Mouse (Mus musculus) embryonic facial prominence, embryonic 14.5 days (tissue): ENCODE measurements around the gene March8. TPM values are rescaled to one million over a fixed set of nuclear protein-coding genes. Genes with fewer than 3 reads are reported as not detected.

Experiments
- ATAC-seq: fragments of 200-750 bp; cut with Nextera tagmentation; 2 replicates; pipeline ENCODE4 v1.8.0; 2017; ENCODE audit warnings: low read depth, moderate number of reproducible peaks, moderate TSS enrichment
- DNase-seq: peaks from one replicate; pipeline ENCODE4 v3.0.0-alpha.2; 2015; ENCODE audit warnings: low spot score
- H3K27ac ChIP-seq: fragments of 300-500 bp; sonication (generic); replicated peaks from 2 replicates; pipeline ENCODE4 v1.5.1; 2014; ENCODE audit warnings: low read depth, mild to moderate bottlenecking, low read length, moderate library complexity
- H3K27me3 ChIP-seq: fragments of 300-500 bp; sonication (generic); replicated peaks from 2 replicates; pipeline ENCODE4 v1.6.1; 2014; ENCODE audit warnings: low read length; ENCODE audit not compliant: control insufficient read depth, insufficient read depth
- H3K36me3 ChIP-seq: fragments of 300-500 bp; sonication (generic); 2 replicates; pipeline ENCODE4 v1.6.1; 2014; ENCODE audit warnings: low read length, mixed read lengths; ENCODE audit not compliant: control insufficient read depth, insufficient read depth
- H3K4me1 ChIP-seq: fragments of 300-500 bp; sonication (generic); 2 replicates; pipeline ENCODE4 v1.6.1; 2014; ENCODE audit warnings: antibody characterized with exemption, low read length; ENCODE audit not compliant: control insufficient read depth, insufficient read depth
- H3K4me2 ChIP-seq: fragments of 300-500 bp; sonication (generic); 2 replicates; pipeline ENCODE4 v1.6.1; 2014; ENCODE audit warnings: low read depth, mild to moderate bottlenecking, low read length, moderate library complexity, mixed read lengths
- H3K4me3 ChIP-seq: fragments of 300-500 bp; sonication (generic); 2 replicates; pipeline ENCODE4 v1.5.1; 2014; ENCODE audit warnings: low read depth, mild to moderate bottlenecking, low read length
- H3K9ac ChIP-seq: fragments of 300-500 bp; sonication (generic); 2 replicates; pipeline ENCODE4 v1.6.1; 2014; ENCODE audit warnings: low read depth, mild to moderate bottlenecking, low read length, moderate library complexity, mixed read lengths
- H3K9me3 ChIP-seq: fragments of 300-500 bp; sonication (generic); 2 replicates; pipeline ENCODE4 v1.6.1; 2016; ENCODE audit warnings: low read length; ENCODE audit not compliant: control insufficient read depth
- WGBS: fragments of 180-500 bp; shearing (Covaris S2); extraction: QIAGEN DNeasy Blood & Tissue Kit; methylation state at CpG from one replicate; pipeline ENCODE4 v1.1.7; 2014; 5-methylcytosine and 5-hydroxymethylcytosine counted together
- polyA plus RNA-seq: library from polyadenylated mRNA; unstranded; fragments of >200 nt; fragmentation: Nextera tagmentation; extraction: Ambion mirVana; gene quantifications from 2 replicates; pipeline ENCODE4 v1.2.1, GENCODE M21; 2014

The March8 gene
- polyA plus RNA-seq, 1 experiment from 2014 or later = 31.8 TPM

GRCm38 (mm10) chr6:116394916-116395648 is 57.3 kb downstream of the March8 start:
- Histone ChIP-seq H3K27me3 (no peaks in the 10 kb centered on the region), H3K4me1 (no peaks in the 10 kb centered on the region), H3K36me3 (no peaks in the 10 kb centered on the region), H3K4me2 (no peak overlapping the region), H3K9ac (no peak overlapping the region), H3K27ac (no peak overlapping the region), H3K4me3 (no peak overlapping the region), H3K9me3 (no peaks in the 10 kb centered on the region)
- 60% methylated on average over 2 of the region's 2 CpGs for WGBS
- ATAC-seq = no peak
- no peak for DNase-seq

GRCm38 (mm10) chr6:116397621-116398020 is 59.8 kb downstream of the March8 start:
- Histone ChIP-seq H3K4me2 (no peak overlapping the region), H3K36me3 (peaks cover 8% of the 10 kb centered on the region; the same call in 1 of the 2 replicates), H3K4me3 (no peak overlapping the region), H3K9ac (no peak overlapping the region), H3K4me1 (no peaks in the 10 kb centered on the region), H3K9me3 (no peaks in the 10 kb centered on the region), H3K27ac (no peak overlapping the region), H3K27me3 (no peaks in the 10 kb centered on the region)
- ATAC-seq (no peak), DNase-seq (no peak)
- WGBS = 61% methylated on average over 6 of the region's 6 CpGs

GRCm38 (mm10) chr6:116398136-116398535 is 60.3 kb downstream of the March8 start:
- no peaks in the 10 kb centered on the region for H3K4me1 ChIP-seq
- no peaks in the 10 kb centered on the region for H3K9me3 ChIP-seq
- peaks cover 8% of the 10 kb centered on the region; the same call in 1 of the 2 replicates for H3K36me3 ChIP-seq
- H3K9ac ChIP-seq = no peak overlapping the region
- no peaks in the 10 kb centered on the region for H3K27me3 ChIP-seq
- DNase-seq (no peak), ATAC-seq (no peak)
- no peak overlapping the region for H3K27ac ChIP-seq
- 75% methylated on average over 2 of the region's 2 CpGs for WGBS
- H3K4me2 ChIP-seq = no peak overlapping the region
- H3K4me3 ChIP-seq = no peak overlapping the region

GRCm38 (mm10) chr6:116401746-116402423 is 64.1 kb downstream of the March8 start:
- Histone ChIP-seq H3K9me3 (no peaks in the 10 kb centered on the region), H3K4me1 (no peaks in the 10 kb centered on the region), H3K9ac (no peak overlapping the region), H3K36me3 (peaks cover 9% of the 10 kb centered on the region; the same call in 1 of the 2 replicates), H3K27ac (no peak overlapping the region), H3K27me3 (no peaks in the 10 kb centered on the region), H3K4me3 (no peak overlapping the region), H3K4me2 (no peak overlapping the region)
- 95% methylated on average over 12 of the region's 12 CpGs for WGBS
- DNase-seq = no peak
- no peak for ATAC-seq

- no peak for ATAC-seq
- WGBS = 97% methylated on average over 3 of the region's 3 CpGs
- no peaks in the 10 kb centered on the region for H3K4me1 ChIP-seq
These were observed 64.6 kb downstream of the March8 start for GRCm38 (mm10) chr6:116402426-116402825.

GRCm38 (mm10) chr6:116405243-116405642 is 67.4 kb downstream of the March8 start:
- Histone ChIP-seq H3K9ac (no peak overlapping the region), H3K4me1 (no peaks in the 10 kb centered on the region), H3K4me2 (no peak overlapping the region), H3K36me3 (peaks cover 14% of the 10 kb centered on the region), H3K27ac (no peak overlapping the region), H3K4me3 (no peak overlapping the region), H3K27me3 (no peaks in the 10 kb centered on the region), H3K9me3 (no peaks in the 10 kb centered on the region)
- no peak for DNase-seq
- ATAC-seq = no peak; the same call in 1 of the 2 replicates
- WGBS = 86% methylated on average over 9 of the region's 9 CpGs

More at GRCm38 (mm10) chr6:116402426-116402825, 64.6 kb downstream of the March8 start:
- DNase-seq = no peak
- Histone ChIP-seq H3K27ac (no peak overlapping the region), H3K4me3 (no peak overlapping the region), H3K4me2 (no peak overlapping the region), H3K9ac (no peak overlapping the region), H3K36me3 (peaks cover 14% of the 10 kb centered on the region; the same call in 1 of the 2 replicates), H3K9me3 (no peaks in the 10 kb centered on the region), H3K27me3 (no peaks in the 10 kb centered on the region)

GRCm38 (mm10) chr6:116405715-116406114 is 67.9 kb downstream of the March8 start:
- H3K4me3 ChIP-seq = no peak overlapping the region
- H3K27me3 ChIP-seq = no peaks in the 10 kb centered on the region
- H3K36me3 ChIP-seq = peaks cover 14% of the 10 kb centered on the region
- no peak overlapping the region for H3K27ac ChIP-seq
- no peak for ATAC-seq
- no peaks in the 10 kb centered on the region for H3K4me1 ChIP-seq
- DNase-seq = no peak
- no peak overlapping the region for H3K4me2 ChIP-seq
- 86% methylated on average over 5 of the region's 5 CpGs for WGBS
- no peaks in the 10 kb centered on the region for H3K9me3 ChIP-seq
- no peak overlapping the region for H3K9ac ChIP-seq

- Histone ChIP-seq H3K36me3 (peaks cover 14% of the 10 kb centered on the region), H3K4me3 (no peak overlapping the region), H3K4me2 (no peak overlapping the region), H3K27me3 (no peaks in the 10 kb centered on the region), H3K9me3 (no peaks in the 10 kb centered on the region), H3K4me1 (no peaks in the 10 kb centered on the region), H3K9ac (no peak overlapping the region), H3K27ac (no peak overlapping the region)
- ATAC-seq (no peak), DNase-seq (no peak)
- WGBS = 74% methylated on average over 2 of the region's 2 CpGs
These were observed 68.3 kb downstream of the March8 start for GRCm38 (mm10) chr6:116406152-116406551.
